Mouse (Mus musculus) brain, embryonic 14.5 days (tissue): ENCODE results near the gene Ube2d3.

Experiments used
- CTCF ChIP-seq: fragments of 200-500 bp; IDR thresholded peaks from 2 replicates; pipeline ENCODE4 v1.5.1; 2012; ENCODE audit warnings: inconsistent platforms, mild to moderate bottlenecking, moderate library complexity, borderline replicate concordance; ENCODE audit not compliant: insufficient read depth, insufficient read length; ENCODE audit errors: extremely low read depth
- POLR2A ChIP-seq: fragments of 200-500 bp; IDR thresholded peaks from 2 replicates; pipeline ENCODE4 v1.6.1; 2012; ENCODE audit warnings: mild to moderate bottlenecking, inconsistent platforms, borderline replicate concordance; ENCODE audit not compliant: poor library complexity, insufficient read depth, insufficient read length, severe bottlenecking; ENCODE audit errors: extremely low read depth

DNA sequence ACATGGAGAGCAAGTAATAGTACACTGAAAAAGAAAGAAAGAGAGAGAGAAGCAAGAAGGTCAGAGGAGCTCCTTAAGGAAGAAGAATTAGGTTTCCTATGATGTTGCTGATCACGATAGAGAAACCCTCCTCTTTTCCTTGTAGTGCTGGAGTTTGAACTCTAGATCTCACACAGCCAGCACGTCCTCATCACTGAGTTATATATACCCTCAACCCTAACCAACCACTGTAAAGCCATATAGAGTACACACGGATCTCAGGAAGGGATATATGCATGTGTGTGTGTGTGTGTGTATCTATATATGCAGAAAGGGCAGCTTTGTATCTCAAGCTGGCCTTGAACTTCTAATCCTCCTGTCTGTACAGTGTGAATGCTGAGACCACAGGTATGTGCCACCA is 20.7 kb upstream of the Ube2d3 start:
- no peak for TF ChIP-seq POLR2A
- no peak for TF ChIP-seq CTCF
